Mouse (Mus musculus) thymus, postnatal 25 days (tissue): ENCODE measurements at regions not wholly inside any gene's neighbourhood (a gene's known extent, or its start where the extent isn't known, plus 50 kb on each side); places are given as distances from the start of the nearest gene placed in this dataset.

Experiments used
- DNase-seq: peaks from one replicate; pipeline ENCODE4 v3.0.0; 2022

GRCm38 (mm10) chr15:74461935-74462334 is 174.2 kb downstream of the Mroh4 start:
- no peak for DNase-seq

- no peak for DNase-seq
Observed at GRCm38 (mm10) chr15:74459345-74459975, 176.7 kb downstream of the Mroh4 start.

- DNase-seq = no peak
Observed at GRCm38 (mm10) chr15:74458940-74459339, 177.2 kb downstream of the Mroh4 start.

DNA sequence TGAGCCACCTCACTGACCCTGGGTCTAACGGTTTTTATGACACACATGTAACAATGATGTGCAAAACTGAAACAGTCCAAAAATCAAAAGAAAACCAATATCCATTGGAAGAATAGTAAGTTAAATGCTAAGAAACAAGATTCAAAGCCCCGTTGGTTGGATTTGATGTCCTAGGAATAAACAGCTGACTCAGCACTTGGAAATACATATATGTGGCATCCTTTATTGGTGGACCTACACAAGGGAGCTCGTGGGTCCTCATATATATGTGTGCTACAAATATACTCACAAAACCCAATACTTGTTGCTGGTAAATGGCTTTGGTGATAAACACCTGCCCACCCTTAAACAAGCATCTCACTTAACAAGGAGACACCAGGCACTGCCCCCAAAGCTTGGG is 178.2 kb downstream of the Mroh4 start:
- no peak for DNase-seq

DNA sequence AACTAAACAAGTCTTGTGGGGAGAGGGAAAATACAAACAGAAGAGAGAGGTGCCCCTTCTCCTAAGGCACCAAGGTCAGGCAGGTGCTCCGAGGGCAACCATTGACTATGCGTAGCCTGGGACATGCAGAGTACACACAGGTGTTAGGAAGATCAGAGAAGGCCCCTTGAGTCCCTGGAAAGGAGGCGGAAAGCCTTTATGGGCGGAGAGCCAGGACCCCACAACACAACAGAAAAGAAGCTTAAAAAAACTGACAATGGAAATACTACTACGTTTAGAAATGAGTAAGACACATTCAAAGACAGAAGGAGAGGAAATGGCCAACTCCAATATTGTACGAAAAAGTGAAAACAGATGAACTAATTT is 179.5 kb downstream of the Mroh4 start:
- no peak for DNase-seq

DNA sequence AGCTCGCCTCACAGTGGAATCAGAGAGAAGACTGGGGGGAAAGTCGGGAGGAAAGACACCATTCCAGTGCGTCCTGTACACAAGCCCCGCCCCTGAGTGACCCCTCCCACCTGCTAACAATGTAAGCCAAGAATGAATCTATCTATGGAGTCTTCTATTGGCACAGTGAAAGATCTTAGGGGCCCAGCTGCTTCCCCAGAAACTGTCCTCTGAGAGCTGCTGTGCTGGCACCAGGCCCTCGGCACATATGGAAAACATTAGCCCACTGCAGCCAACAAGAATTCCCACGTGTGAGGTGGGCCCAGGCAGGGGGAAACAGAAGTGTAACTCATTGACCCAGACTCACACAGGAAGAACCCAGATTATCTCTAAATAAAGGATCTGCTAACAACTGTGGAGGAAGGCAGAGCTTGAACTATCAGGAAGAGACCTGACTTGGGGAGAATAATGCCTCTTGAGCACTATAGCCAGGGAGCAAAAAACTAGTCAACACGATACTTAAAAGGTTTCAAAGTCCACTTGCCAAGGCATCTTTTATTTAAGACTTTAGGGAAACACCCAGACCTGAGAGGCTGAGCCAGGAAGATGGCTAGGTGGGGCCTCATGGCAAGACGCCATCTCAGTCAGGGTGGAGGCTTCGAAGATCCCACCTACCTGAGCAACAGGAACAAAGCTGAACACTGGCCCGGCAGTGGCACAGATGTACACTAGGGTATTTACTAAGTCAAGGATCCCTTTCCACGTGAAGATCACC is 180.1 kb downstream of the Mroh4 start:
- DNase-seq = no peak

- DNase-seq = no peak
Observed at GRCm38 (mm10) chr15:74454543-74454942, 181.6 kb downstream of the Mroh4 start.

DNA sequence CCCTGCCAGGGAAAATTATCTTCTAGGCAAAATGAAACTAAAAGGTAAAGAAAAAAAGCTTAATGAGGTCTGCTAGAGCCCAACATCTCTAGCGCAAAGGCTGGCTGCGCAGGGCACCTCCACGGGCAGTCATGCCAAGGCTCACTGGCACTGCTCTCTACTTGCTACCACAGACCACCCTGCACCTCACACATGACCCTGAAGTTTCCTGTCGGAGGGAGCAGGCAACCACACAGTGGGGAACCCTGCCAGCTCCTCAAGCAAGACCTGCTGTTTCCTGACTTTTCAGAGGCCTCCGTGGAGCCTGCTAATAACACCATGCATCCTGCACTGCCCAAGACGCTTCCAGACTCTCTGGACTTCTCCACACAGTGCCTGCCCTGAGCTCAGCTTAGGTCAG is 182.3 kb downstream of the Mroh4 start:
- DNase-seq = no peak

- DNase-seq = no peak
Observed at GRCm38 (mm10) chr15:74452426-74452825, 183.7 kb downstream of the Mroh4 start.

GRCm38 (mm10) chr15:74441889-74442288 is 194.3 kb downstream of the Mroh4 start:
- no peak for DNase-seq

GRCm38 (mm10) chr15:74426989-74427388 is 209.2 kb downstream of the Mroh4 start:
- no peak for DNase-seq

GRCm38 (mm10) chr15:74423001-74423400 is 213.2 kb downstream of the Mroh4 start:
- DNase-seq = no peak

GRCm38 (mm10) chr15:74420550-74420949 is 215.6 kb downstream of the Mroh4 start:
- no peak for DNase-seq

DNA sequence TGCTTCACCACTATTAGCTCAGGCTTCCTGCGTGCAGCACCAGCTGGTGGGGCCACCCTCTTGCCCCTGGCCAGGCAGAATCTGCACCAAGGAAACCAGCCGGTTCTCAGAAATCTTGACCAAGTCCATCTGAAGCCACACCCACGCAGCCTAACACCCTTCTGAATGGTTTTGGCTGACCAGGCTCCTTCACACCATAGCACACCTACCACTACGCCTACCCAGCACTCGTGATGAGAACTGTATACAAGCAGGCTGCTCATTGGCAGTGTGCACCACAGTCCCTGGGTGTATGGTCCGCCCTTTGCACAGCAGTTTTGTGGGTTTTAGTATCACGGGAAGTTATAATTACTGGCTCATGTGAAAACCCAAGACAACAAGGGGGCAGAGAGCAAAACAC is 217.5 kb downstream of the Mroh4 start:
- DNase-seq = no peak

DNA sequence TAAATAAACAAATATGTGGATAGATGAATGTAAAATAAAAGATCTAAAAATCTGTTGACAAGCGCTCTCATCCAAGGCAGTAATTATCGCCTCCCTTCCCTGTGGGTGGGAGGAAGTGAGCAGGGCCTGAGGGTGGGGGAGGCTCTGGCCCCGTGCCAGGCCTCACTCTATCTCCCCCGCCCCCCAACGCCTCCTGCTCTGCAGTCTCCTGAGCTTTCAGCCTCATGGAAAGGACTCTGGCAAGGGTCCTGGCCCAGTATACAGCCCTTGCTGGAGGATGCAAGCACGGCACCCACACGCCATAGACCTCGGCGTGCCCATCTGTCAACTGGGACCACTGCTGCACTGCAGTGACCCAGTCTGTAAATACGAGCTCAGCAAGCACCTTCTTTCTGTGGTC is 222.9 kb downstream of the Mroh4 start:
- no peak for DNase-seq

- no peak for DNase-seq
Observed at GRCm38 (mm10) chr15:74412261-74412660, 223.9 kb downstream of the Mroh4 start.

GRCm38 (mm10) chr15:74411097-74411496 is 225.1 kb downstream of the Mroh4 start:
- DNase-seq = peak; percentile 9

DNA sequence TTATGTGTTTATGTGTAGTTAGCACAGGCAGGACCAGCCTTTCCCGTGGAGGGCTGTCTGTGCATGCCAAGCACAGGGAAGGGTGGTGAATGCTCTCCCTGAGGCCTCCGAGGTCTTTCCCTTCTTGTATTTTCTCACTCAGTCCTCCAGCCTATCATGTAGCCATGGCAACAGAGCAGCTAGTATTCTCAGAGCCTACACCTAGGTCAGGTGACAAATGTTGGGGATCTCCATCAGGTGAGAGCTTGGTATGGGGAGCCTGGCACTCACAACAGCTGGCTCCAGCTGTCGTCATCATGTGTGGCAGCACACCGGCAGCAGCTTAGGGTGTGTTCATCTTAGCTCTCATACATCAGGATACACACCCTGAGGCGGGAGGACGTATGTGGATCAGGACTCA is 231.3 kb downstream of the Mroh4 start:
- no peak for DNase-seq

DNA sequence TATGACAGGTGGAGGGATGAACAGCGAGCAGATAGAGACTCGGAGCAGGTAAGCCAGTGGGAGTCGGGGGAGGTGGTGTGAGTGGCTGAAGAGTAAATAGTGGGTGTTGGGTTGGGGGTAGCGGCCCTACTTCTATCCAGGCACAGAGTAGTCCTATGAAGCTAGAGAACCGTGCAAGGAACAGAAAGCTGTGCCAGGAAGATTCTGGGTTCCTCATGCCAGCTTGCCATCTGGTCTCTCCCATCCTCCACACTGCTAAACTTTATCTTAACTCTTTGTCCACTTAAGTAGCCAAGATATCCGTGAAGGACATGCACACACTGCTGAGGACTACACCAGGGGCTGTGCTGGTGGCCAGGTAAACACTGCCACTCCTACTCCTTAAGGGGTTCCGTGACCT is 234.9 kb downstream of the Mroh4 start:
- no peak for DNase-seq

DNA sequence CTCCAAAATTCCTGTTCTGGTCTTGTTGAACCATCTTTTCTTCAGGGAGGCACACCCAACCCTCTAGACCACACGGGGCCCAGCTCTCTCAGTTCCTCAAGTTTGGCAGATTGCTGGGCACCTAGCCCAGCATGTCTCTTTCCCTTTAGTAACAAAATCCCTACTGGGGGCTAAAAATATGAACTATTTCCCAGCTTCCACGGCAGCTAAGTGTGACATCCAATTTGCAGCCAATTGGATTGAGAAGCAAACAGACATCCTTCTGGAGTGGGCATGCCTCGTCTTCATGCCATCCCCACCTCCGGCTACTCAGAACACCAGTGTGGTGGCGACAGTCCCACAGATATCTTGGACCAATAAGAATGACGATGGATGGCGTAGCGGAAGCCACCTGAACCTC is 240.1 kb downstream of the Mroh4 start:
- DNase-seq = no peak

DNA sequence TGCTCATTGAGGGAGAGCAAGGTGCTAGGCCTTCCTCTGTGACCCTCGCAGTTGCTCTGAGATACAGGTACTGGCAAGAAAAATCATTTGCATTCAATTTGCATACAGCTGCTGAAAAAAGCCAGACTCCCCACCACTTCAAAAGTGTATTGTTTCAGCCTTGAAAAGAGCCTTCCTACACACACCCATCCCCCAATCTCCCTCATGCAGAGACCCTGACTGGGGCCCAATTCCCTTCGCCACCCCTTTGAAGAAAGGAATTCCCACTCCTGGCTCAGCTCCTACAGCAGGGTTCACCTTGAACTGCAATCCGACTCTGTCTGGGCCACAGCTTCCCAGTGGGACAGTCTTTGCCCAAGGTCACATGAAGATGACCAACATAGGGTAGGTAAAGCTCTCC is 248.6 kb downstream of the Mroh4 start:
- no peak for DNase-seq

DNA sequence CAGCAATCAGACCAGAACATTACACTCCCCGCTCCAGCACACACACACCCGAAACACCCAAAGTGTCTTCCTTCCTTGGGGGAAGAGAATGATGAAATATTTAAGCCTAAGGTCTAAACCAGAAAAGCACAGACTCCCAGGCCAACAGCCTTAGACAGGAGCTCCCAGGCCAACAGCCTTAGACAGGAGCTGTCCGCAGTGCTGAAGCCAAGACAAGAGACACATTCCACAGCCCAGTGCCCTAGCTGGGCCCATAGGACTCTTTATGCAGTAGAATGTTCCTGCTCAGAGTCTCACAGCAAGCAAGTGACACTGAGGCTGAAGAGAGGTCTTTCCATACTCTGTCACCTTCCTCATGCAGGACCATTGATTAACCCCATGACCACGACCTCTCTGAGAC is 253.6 kb downstream of the Mroh4 start:
- no peak for DNase-seq

DNA sequence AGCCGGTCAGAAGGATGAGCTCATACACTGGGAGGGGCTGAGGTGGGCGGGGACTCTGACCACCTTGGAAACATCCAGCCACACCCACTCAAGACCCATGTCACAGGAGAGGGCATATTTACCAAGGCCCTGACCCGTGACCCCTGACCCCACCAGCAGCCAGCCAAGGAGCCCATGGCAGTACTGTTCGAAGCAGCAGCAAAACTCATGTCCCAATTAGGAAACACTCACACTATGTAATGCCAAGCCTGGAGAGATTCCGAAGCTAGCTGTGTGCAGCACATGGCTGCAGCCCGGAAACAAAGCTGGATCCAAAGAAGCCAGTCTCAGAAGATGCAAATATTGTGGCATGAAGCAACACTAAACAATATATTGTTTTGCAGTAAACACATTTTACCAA is 256.8 kb downstream of the Mroh4 start:
- DNase-seq = no peak

GRCm38 (mm10) chr15:74369461-74369860 is 266.7 kb downstream of the Mroh4 start:
- no peak for DNase-seq

DNA sequence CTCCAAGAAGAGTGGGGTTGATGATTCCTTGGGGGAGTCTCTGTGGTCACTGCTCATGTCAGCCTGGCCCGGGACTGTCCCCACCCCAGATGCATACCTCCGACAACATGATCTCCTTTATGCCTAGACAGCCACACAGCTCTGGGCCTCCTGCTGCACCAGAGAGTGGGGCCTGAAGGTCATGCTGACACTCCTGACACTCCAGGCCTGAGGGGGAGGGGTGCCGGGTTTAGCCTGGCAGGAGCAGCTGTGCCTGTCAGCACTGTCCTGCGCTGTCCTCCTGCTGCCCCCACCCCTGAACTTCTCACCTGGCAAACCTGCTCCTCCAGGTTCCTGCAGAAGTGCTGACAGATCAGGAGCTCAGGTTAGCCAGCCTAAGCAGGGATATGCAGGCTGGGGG is 288.2 kb downstream of the Mroh4 start:
- DNase-seq = no peak
